Mouse (Mus musculus): Measurements from ENCODE around the gene H2-Eb2. TPM values are rescaled to one million over a fixed set of nuclear protein-coding genes. Genes with fewer than 3 reads are reported as not detected.

Gene H2-Eb2
- polyA plus RNA-seq, 1 experiment from 2014 or later: 0.13 TPM

- Histone ChIP-seq H3K9me3 (no peaks in the 10 kb centered on the region), H3K4me1 (replicated peaks) (no peaks in the 10 kb centered on the region), H3K36me3 (no peaks in the 10 kb centered on the region), H3K27me3 (no peaks in the 10 kb centered on the region), H3K9ac (no peak overlapping the region), H3K4me2 (no peak overlapping the region), H3K27ac (replicated peaks) (no peak overlapping the region), H3K4me3 (no peak overlapping the region)
- ATAC-seq (ENCODE audit: low read depth): no peak
- 43% methylated on average over 3 of the region's 3 CpGs for WGBS
Observed at GRCm38 (mm10) chr17:34340619-34341402, 15.3 kb downstream of the H2-Eb2 start.

- Histone ChIP-seq H3K4me2 (no peak overlapping the region), H3K9me3 (no peaks in the 10 kb centered on the region), H3K4me3 (no peak overlapping the region), H3K27ac (replicated peaks) (no peak overlapping the region), H3K9ac (no peak overlapping the region), H3K36me3 (no peaks in the 10 kb centered on the region), H3K4me1 (replicated peaks) (no peaks in the 10 kb centered on the region), H3K27me3 (no peaks in the 10 kb centered on the region)
- no peak for ATAC-seq (ENCODE audit: low read depth)
- WGBS: 89% methylated on average over 4 of the region's 4 CpGs
Observed at GRCm38 (mm10) chr17:34344882-34345281, 19.4 kb downstream of the H2-Eb2 start.

GRCm38 (mm10) chr17:34345486-34345885, 20.0 kb downstream of the H2-Eb2 start:
- Histone ChIP-seq H3K27me3 (0 out of 2 replicates have a peak, but pooled peaks cover 3% of the 10 kb centered on the region), H3K9me3 (no peaks in the 10 kb centered on the region), H3K4me3 (no peak overlapping the region), H3K27ac (replicated peaks) (no peak overlapping the region), H3K36me3 (no peaks in the 10 kb centered on the region), H3K4me1 (replicated peaks) (no peaks in the 10 kb centered on the region), H3K9ac (no peak overlapping the region), H3K4me2 (no peak overlapping the region)
- ATAC-seq (ENCODE audit: low read depth): no peak
- WGBS: 86% methylated on average over 7 of the region's 7 CpGs

- Histone ChIP-seq H3K4me1 (replicated peaks) (no peaks in the 10 kb centered on the region), H3K4me3 (no peak overlapping the region), H3K9ac (no peak overlapping the region), H3K9me3 (no peaks in the 10 kb centered on the region), H3K4me2 (no peak overlapping the region), H3K27ac (replicated peaks) (no peak overlapping the region), H3K36me3 (no peaks in the 10 kb centered on the region), H3K27me3 (0 out of 2 replicates have a peak, but pooled peaks cover 3% of the 10 kb centered on the region)
- WGBS: 82% methylated on average over 3 of the region's 3 CpGs
- ATAC-seq (ENCODE audit: low read depth): no peak
Observed at GRCm38 (mm10) chr17:34346041-34346440, 20.6 kb downstream of the H2-Eb2 start.

GRCm38 (mm10) chr17:34347606-34348308, 22.3 kb downstream of the H2-Eb2 start:
- Histone ChIP-seq H3K4me2 (no peak overlapping the region), H3K36me3 (no peaks in the 10 kb centered on the region), H3K9me3 (no peaks in the 10 kb centered on the region), H3K9ac (no peak overlapping the region), H3K4me3 (no peak overlapping the region), H3K4me1 (replicated peaks) (no peaks in the 10 kb centered on the region), H3K27ac (replicated peaks) (no peak overlapping the region), H3K27me3 (0 out of 2 replicates have a peak, but pooled peaks cover 3% of the 10 kb centered on the region)
- no peak for ATAC-seq (ENCODE audit: low read depth)
- WGBS: 73% methylated on average over 6 of the region's 6 CpGs

GRCm38 (mm10) chr17:34349429-34349828, 24.0 kb downstream of the H2-Eb2 start:
- Histone ChIP-seq H3K9me3 (no peaks in the 10 kb centered on the region), H3K4me1 (replicated peaks) (no peaks in the 10 kb centered on the region), H3K4me2 (no peak overlapping the region), H3K9ac (no peak overlapping the region), H3K36me3 (no peaks in the 10 kb centered on the region), H3K4me3 (no peak overlapping the region), H3K27ac (replicated peaks) (no peak overlapping the region), H3K27me3 (0 out of 2 replicates have a peak, but pooled peaks cover 3% of the 10 kb centered on the region)
- 3% methylated on average over 4 of the region's 4 CpGs for WGBS
- ATAC-seq (ENCODE audit: low read depth): no peak

GRCm38 (mm10) chr17:34354539-34354938, 29.1 kb downstream of the H2-Eb2 start, which contains the start of gene Btnl2:
Gene Btnl2 (plus strand): TSS chr17:34354822.
- Histone ChIP-seq H3K36me3 (no peaks in the 10 kb centered on the region), H3K27me3 (0 out of 2 replicates have a peak, but pooled peaks cover 3% of the 10 kb centered on the region), H3K9ac (no peak within 1 kb of the TSS), H3K9me3 (no peaks in the 10 kb centered on the region), H3K4me3 (no peak within 1 kb of the TSS), H3K27ac (replicated peaks) (no peak within 1 kb of the TSS), H3K4me1 (replicated peaks) (no peaks in the 10 kb centered on the region), H3K4me2 (no peak within 1 kb of the TSS)
- 87% methylated on average over 5 of the region's 5 CpGs for WGBS
- ATAC-seq (ENCODE audit: low read depth): no peak

GRCm38 (mm10) chr17:34354940-34355339, 29.5 kb downstream of the H2-Eb2 start:
- Histone ChIP-seq H3K4me3 (no peak overlapping the region), H3K27ac (replicated peaks) (no peak overlapping the region), H3K4me2 (no peak overlapping the region), H3K9me3 (no peaks in the 10 kb centered on the region), H3K27me3 (0 out of 2 replicates have a peak, but pooled peaks cover 3% of the 10 kb centered on the region), H3K9ac (no peak overlapping the region), H3K4me1 (replicated peaks) (no peaks in the 10 kb centered on the region), H3K36me3 (no peaks in the 10 kb centered on the region)
- 87% methylated on average over 1 of the region's 1 CpGs for WGBS
- ATAC-seq (ENCODE audit: low read depth): no peak

GRCm38 (mm10) chr17:34362954-34363546, 37.6 kb downstream of the H2-Eb2 start:
- no peak overlapping the region for H3K27ac ChIP-seq (replicated peaks)
- H3K36me3 ChIP-seq: no peaks in the 10 kb centered on the region
- no peaks in the 10 kb centered on the region for H3K27me3 ChIP-seq
- WGBS: 86% methylated on average over 15 of the region's 15 CpGs
- H3K9ac ChIP-seq: no peak overlapping the region
- H3K9me3 ChIP-seq: no peaks in the 10 kb centered on the region
- H3K4me3 ChIP-seq: no peak overlapping the region
- no peaks in the 10 kb centered on the region for H3K4me1 ChIP-seq (replicated peaks)
- no peak overlapping the region for H3K4me2 ChIP-seq
- ATAC-seq (ENCODE audit: low read depth): no peak

GRCm38 (mm10) chr17:34363676-34364310, 38.3 kb downstream of the H2-Eb2 start:
- Histone ChIP-seq H3K36me3 (no peaks in the 10 kb centered on the region), H3K9me3 (no peaks in the 10 kb centered on the region), H3K27me3 (no peaks in the 10 kb centered on the region), H3K27ac (replicated peaks) (no peak overlapping the region), H3K9ac (no peak overlapping the region), H3K4me1 (replicated peaks) (no peaks in the 10 kb centered on the region), H3K4me2 (no peak overlapping the region), H3K4me3 (no peak overlapping the region)
- no peak for ATAC-seq (ENCODE audit: low read depth)
- 84% methylated on average over 3 of the region's 3 CpGs for WGBS

- H3K27me3 ChIP-seq: no peaks in the 10 kb centered on the region
- no peaks in the 10 kb centered on the region for H3K4me1 ChIP-seq (replicated peaks)
- 74% methylated on average over 10 of the region's 10 CpGs for WGBS
- no peak overlapping the region for H3K4me2 ChIP-seq
- no peaks in the 10 kb centered on the region for H3K9me3 ChIP-seq
- H3K9ac ChIP-seq: no peak overlapping the region
- H3K27ac ChIP-seq (replicated peaks): no peak overlapping the region
- H3K4me3 ChIP-seq: no peak overlapping the region
- no peaks in the 10 kb centered on the region for H3K36me3 ChIP-seq
- ATAC-seq (ENCODE audit: low read depth): no peak
Observed at GRCm38 (mm10) chr17:34365031-34365430, 39.6 kb downstream of the H2-Eb2 start.

GRCm38 (mm10) chr17:34370563-34370962, 45.1 kb downstream of the H2-Eb2 start:
- Histone ChIP-seq H3K27ac (replicated peaks) (no peak overlapping the region), H3K4me1 (replicated peaks) (no peaks in the 10 kb centered on the region), H3K9ac (no peak overlapping the region), H3K4me2 (no peak overlapping the region), H3K9me3 (no peaks in the 10 kb centered on the region), H3K36me3 (no peaks in the 10 kb centered on the region), H3K4me3 (no peak overlapping the region), H3K27me3 (no peaks in the 10 kb centered on the region)
- ATAC-seq (ENCODE audit: low read depth): no peak
- WGBS: 83% methylated on average over 4 of the region's 4 CpGs

Measured in neural tube, embryonic 13.5 days (tissue).